Mouse (Mus musculus): ENCODE measurements around the gene Qrich1.

- TF ChIP-seq CTCF (IDR thresholded peaks at IDR 0.05; ENCODE audit: low read depth, low read length) (no peak), EP300 (IDR thresholded peaks at IDR 0.05; ENCODE audit: insufficient read depth, low read depth, low read length) (no peak), POLR2A (IDR thresholded peaks at IDR 0.05; ENCODE audit: insufficient read depth, low read length) (no peak)
Observed at GRCm38 (mm10) chr9:108564131-108564530, 47.5 kb downstream of the Qrich1 start.
